Mouse (Mus musculus): ENCODE results near the gene Pcmt1. TPM values are rescaled to one million over a fixed set of nuclear protein-coding genes. Genes with fewer than 3 reads are reported as not detected.

The Pcmt1 gene
- polyA plus RNA-seq (2014; fragmentation: Illumina TruSeq; extraction: RNeasy Lipid Tissue Mini Kit (QIAGEN cat#74804); ENCODE audit: low read depth, low replicate concordance) = 98.3 TPM

DNA sequence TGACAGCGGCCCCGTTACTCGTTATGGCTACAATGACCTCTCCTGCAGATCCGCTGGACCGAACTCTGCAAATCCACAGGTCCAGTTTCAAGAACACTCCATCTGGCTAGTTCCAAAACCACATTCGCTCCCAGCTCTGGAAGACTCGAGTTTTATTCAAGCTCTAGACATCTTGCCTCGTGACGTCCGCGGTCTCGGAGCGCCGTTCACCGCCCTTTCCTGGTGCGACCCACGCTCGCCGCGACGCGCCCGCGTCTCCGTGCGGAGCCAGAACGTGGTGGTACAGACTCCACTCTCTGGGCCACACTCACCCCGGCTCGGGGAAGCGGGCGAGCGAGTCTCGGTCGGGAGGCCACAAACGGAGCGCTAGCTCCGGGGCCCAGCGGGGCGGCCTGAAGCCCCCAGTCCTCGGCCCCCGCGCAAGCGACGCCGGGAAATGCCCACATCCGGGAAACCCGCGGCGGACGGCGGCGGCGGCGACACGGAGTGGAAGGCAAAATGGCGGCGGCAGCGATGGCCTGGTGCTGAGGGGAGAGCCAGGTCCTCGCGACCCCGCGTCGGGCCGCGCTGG lies at the start of gene Pcmt1, which contains the start of gene Lats1:
Gene Pcmt1 (minus strand): TSS at position 406 of the 571 bp plus-strand sequence.
Gene Lats1 (plus strand): TSS at position 484 of the 571 bp plus-strand sequence.

DNA sequence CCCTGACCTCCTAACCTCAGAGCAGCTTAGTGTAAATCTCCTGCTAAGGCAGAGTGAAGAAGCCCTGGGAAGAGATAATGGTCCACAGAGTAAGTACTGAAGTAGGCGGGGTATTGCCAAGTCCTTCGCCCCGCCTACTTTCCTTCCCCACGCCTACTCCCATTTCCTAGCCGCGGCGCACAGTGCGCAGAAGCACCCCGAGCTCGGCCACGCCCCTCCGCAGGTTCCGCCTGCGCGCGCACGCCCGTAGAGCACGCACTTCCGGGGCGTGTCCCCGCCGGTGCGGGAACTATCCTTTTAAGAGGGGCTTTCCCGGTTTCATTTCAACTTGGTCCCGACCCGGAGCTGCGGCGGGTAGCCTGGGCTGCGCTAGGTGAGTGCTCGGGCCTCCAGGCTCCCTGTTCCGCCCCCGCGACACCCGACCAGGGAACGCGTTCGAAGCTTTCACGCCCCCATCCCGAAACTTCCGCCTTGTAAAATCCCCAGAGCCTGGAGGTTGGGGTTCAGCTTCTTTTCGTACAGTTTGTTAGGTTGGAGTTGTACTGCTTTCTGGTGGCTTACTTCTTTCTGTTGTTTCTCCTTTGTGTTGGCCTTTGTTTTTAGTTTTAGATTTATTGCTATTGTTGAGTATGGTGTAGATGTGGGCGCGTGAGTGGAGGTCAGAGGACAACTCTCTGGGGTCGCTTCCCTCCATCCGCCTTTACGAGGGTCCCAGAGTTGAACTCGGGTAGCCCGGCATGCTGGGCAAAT lies 45.0 kb upstream of the Pcmt1 start, which contains the start of gene Katna1:
Gene Katna1 (plus strand): TSS at position 250 of the 750 bp plus-strand sequence.

DNA sequence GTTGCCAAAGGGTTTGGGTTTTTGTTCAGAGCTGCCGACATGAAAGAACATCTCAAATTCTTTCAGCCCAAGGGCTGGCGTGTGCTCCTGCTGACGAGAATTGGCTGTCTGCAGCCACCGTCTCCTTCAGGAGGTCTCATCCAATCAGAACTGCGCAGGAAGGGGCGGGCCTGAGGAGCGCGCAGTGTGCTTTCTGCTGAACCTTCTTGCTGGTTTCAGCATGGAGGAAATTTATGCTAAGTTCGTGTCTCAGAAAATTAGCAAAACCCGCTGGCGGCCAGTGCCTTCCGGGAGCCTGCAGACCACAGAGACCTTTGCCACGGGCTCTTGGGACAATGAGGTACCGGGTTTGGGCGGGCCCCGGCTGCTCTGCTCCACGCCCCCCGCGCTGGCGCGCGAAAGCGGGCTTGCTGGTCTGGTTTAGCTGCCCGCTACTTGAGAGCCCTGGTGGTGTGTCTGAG lies 13.6 kb downstream of the Pcmt1 start, which contains the start of gene Nup43:
Gene Nup43 (plus strand): TSS at position 162 of the 461 bp plus-strand sequence.

GRCm38 (mm10) chr10:7589592-7590233 lies 91.2 kb downstream of the Pcmt1 start, which contains the start of gene Lrp11:
Lrp11 (plus strand) TSS chr10:7589800.

Other genes starting within 250 kb of the Pcmt1 start
- gene Ulbp1, start 207.5 kb downstream of the Pcmt1 start, polyA plus RNA-seq (2014; fragmentation: Illumina TruSeq; extraction: RNeasy Lipid Tissue Mini Kit (QIAGEN cat#74804); ENCODE audit: low read depth, low replicate concordance) = 1.5 TPM
- 3.0 TPM for gene Lrp11, start 91.3 kb downstream of the Pcmt1 start, polyA plus RNA-seq (2014; fragmentation: Illumina TruSeq; extraction: RNeasy Lipid Tissue Mini Kit (QIAGEN cat#74804); ENCODE audit: low read depth, low replicate concordance)
- 9.0 TPM for gene Nup43, start 13.6 kb downstream of the Pcmt1 start, polyA plus RNA-seq (2014; fragmentation: Illumina TruSeq; extraction: RNeasy Lipid Tissue Mini Kit (QIAGEN cat#74804); ENCODE audit: low read depth, low replicate concordance)
- gene Lats1, start 78 bp upstream of the Pcmt1 start, polyA plus RNA-seq (2014; fragmentation: Illumina TruSeq; extraction: RNeasy Lipid Tissue Mini Kit (QIAGEN cat#74804); ENCODE audit: low read depth, low replicate concordance) = 8.0 TPM
- gene Katna1, start 44.9 kb upstream of the Pcmt1 start, polyA plus RNA-seq (2014; fragmentation: Illumina TruSeq; extraction: RNeasy Lipid Tissue Mini Kit (QIAGEN cat#74804); ENCODE audit: low read depth, low replicate concordance) = 22.5 TPM
- 119 TPM for gene Ginm1, start 111.7 kb upstream of the Pcmt1 start, polyA plus RNA-seq (2014; fragmentation: Illumina TruSeq; extraction: RNeasy Lipid Tissue Mini Kit (QIAGEN cat#74804); ENCODE audit: low read depth, low replicate concordance)
- gene Ppil4, start 111.8 kb upstream of the Pcmt1 start, polyA plus RNA-seq (2014; fragmentation: Illumina TruSeq; extraction: RNeasy Lipid Tissue Mini Kit (QIAGEN cat#74804); ENCODE audit: low read depth, low replicate concordance) = 19.0 TPM
- 0.24 TPM for gene Zc3h12d, start 151.3 kb upstream of the Pcmt1 start, polyA plus RNA-seq (2014; fragmentation: Illumina TruSeq; extraction: RNeasy Lipid Tissue Mini Kit (QIAGEN cat#74804); ENCODE audit: low read depth, low replicate concordance)

Measured in heart, adult 10 weeks (tissue).